Comparison of ENCODE assay signal across 8 mouse cellular contexts in the genomic region with DNA sequence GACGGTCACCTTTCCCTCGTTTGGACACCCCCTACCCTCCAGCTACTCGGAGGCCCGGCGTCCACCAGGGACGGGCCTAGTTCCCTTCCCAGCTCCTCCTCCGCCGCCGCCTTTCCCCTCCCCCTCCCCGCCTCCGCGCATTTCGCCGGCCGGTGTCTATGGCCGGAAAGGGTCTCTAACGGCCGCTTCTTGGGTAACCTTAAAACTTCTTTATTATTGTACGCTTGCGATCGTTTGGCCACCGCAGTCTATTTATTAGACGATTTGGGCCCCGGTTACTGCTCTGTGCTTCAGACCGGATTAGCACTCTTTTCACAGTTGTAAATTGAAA. TPM values are rescaled to one million over a fixed set of nuclear protein-coding genes. Genes with fewer than 3 reads are reported as not detected.
DNase-seq lines count a peak whose midpoint lies in the region; ATAC-seq lines count a peak whose summit lies in the region.

No protein-coding gene starts in this region.

- WGBS in hindbrain, embryonic 16.5 days = 0% methylated on average over 22 of the region's 25 CpGs

- peak overlapping the region; percentile 65 for H3K4me2 ChIP-seq in hindbrain, embryonic 16.5 days (ENCODE audit: low read length)

- peak overlapping the region; percentile 97 for H3K27ac ChIP-seq in hindbrain, embryonic 16.5 days (ENCODE audit: low read depth, low read length)

- peaks cover 14% of the 10 kb centered on the region for H3K4me1 ChIP-seq in hindbrain, embryonic 16.5 days (ENCODE audit: control insufficient read depth, insufficient read depth, low read depth, low read length)

- peaks cover 5% of the 10 kb centered on the region for H3K36me3 ChIP-seq in hindbrain, embryonic 16.5 days (ENCODE audit: control insufficient read depth, insufficient read depth, low read length)

- H3K9ac ChIP-seq in hindbrain, embryonic 16.5 days (ENCODE audit: low read depth, low read length) = peak overlapping the region; percentile 84

- no peaks in the 10 kb centered on the region for H3K27me3 ChIP-seq in hindbrain, embryonic 16.5 days (replicated peaks; ENCODE audit: control insufficient read depth, insufficient read depth, low read length)

- intact Hi-C loops in left cerebral cortex, postnatal 25 days (cut with DNase I) = no loop called here

- DNase-seq in WW6 (ENCODE audit: low read depth, low spot score) = peak; percentile 33
- peak; percentile 79 for DNase-seq in cerebellum, adult 9-11 months
- DNase-seq in frontal cortex, postnatal 25 days (ENCODE audit: low spot score in 2 of 2) = peak; percentile 46 to 54
- DNase-seq in left cerebral cortex, postnatal 25 days (ENCODE audit: low spot score in 2 of 2) = peak; percentile 60
- peak; percentile 73 for DNase-seq in mesoderm, embryonic 11.5 days (ENCODE audit: low read depth, low spot score)
- DNase-seq in skeletal muscle tissue, adult 2 months (ENCODE audit: low read depth, low spot score) = peak; percentile 48

- ATAC-seq in hindbrain, embryonic 16.5 days = peak; percentile 28
- ATAC-seq in inflammation-experienced regulatory T-cells, adult 6 months = no peak

- H3K4me3 ChIP-seq in hindbrain, embryonic 16.5 days (ENCODE audit: low read length) = peak overlapping the region; percentile 81

- no peaks in the 10 kb centered on the region for H3K9me3 ChIP-seq in hindbrain, embryonic 16.5 days (ENCODE audit: control insufficient read depth, low read length)

RNA-seq across cellular contexts. Expression of a gene that starts 0.9 kb away (rescaled TPM):
- polyA plus RNA-seq in hindbrain, embryonic 16.5 days (2015; fragmentation: Nextera tagmentation; extraction: Ambion mirVana) = 89.4 and 94.5 TPM in 2 replicates
- 100 to 1,000 TPM; 201 to 221 TPM for total RNA-seq in left cerebral cortex, postnatal 25 days (2021)
- 100 to 1,000 TPM; 128 to 236 (median 180) TPM for polyA plus RNA-seq in inflammation-experienced regulatory T-cells, adult 6 months (2017; shearing (Covaris generic))

RNA-seq across cellular contexts. Expression of a gene that starts 1.4 kb away (rescaled TPM):
- polyA plus RNA-seq in hindbrain, embryonic 16.5 days (2015; fragmentation: Nextera tagmentation; extraction: Ambion mirVana) = 58.6 and 61.2 TPM in 2 replicates
- total RNA-seq in left cerebral cortex, postnatal 25 days (2021) = 10 to 100 TPM; 36.9 to 50.1 TPM
- polyA plus RNA-seq in inflammation-experienced regulatory T-cells, adult 6 months (2017; shearing (Covaris generic)) = 10 to 100 TPM; 49.5 to 76.2 (median 64.5) TPM

RNA-seq across cellular contexts. Expression of a gene that starts 29.4 kb away (rescaled TPM):
- polyA plus RNA-seq in hindbrain, embryonic 16.5 days (2015; fragmentation: Nextera tagmentation; extraction: Ambion mirVana) = 5.8 and 6.5 TPM in 2 replicates
- total RNA-seq in left cerebral cortex, postnatal 25 days (2021) = 1 to 10 TPM; 8.1 to 8.3 TPM
- polyA plus RNA-seq in inflammation-experienced regulatory T-cells, adult 6 months (2017; shearing (Covaris generic)) = under 1 TPM; 0.56 to 0.62 (median 0.62) TPM

RNA-seq across cellular contexts. Expression of a gene that starts 40.4 kb away (rescaled TPM):
- 19.4 and 21.5 TPM in 2 replicates for polyA plus RNA-seq in hindbrain, embryonic 16.5 days (2015; fragmentation: Nextera tagmentation; extraction: Ambion mirVana)
- total RNA-seq in left cerebral cortex, postnatal 25 days (2021) = 10 to 100 TPM; 27.4 to 28.8 TPM
- polyA plus RNA-seq in inflammation-experienced regulatory T-cells, adult 6 months (2017; shearing (Covaris generic)) = 10 to 100 TPM; 16.4 to 30.5 (median 17.6) TPM

RNA-seq across cellular contexts. Expression of a gene that starts 50.6 kb away (rescaled TPM):
- 114 and 131 TPM in 2 replicates for polyA plus RNA-seq in hindbrain, embryonic 16.5 days (2015; fragmentation: Nextera tagmentation; extraction: Ambion mirVana)
- 10 to 100 TPM; 96.1 to 98.9 TPM for total RNA-seq in left cerebral cortex, postnatal 25 days (2021)
- 10 to 100 TPM; 28.2 to 36.1 (median 34.2) TPM for polyA plus RNA-seq in inflammation-experienced regulatory T-cells, adult 6 months (2017; shearing (Covaris generic))
